Mouse (Mus musculus): Measurements from ENCODE around the gene A830031A19Rik.

The A830031A19Rik gene

DNA sequence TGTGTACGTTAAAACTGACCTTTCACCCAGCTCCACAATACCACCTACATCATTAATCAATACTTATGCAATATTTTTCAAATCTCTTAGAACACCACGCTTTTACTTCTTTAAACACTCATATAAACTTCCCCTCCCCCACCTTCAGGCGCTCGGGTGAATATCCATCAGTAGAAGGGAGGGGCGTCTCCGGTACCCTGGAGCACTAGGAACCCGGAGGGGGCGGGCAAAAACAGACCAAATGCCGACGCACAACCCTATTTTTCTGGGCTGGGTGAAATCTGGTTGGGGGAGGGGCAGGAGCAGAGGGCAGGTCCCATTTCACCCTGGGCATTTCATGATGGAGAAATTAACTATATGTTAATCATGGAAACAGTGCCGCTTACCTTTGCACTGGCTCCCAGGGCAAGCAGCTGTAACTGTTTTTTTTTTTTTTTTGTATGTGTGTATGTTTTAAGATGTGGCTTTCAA is at the start of gene A830031A19Rik:
Gene A830031A19Rik, minus strand, starts transcription at position 421 of the 471 bp plus-strand sequence.
- DNase-seq (ENCODE audit: extremely low spot score, low read depth, low spot score), result no peak

DNA sequence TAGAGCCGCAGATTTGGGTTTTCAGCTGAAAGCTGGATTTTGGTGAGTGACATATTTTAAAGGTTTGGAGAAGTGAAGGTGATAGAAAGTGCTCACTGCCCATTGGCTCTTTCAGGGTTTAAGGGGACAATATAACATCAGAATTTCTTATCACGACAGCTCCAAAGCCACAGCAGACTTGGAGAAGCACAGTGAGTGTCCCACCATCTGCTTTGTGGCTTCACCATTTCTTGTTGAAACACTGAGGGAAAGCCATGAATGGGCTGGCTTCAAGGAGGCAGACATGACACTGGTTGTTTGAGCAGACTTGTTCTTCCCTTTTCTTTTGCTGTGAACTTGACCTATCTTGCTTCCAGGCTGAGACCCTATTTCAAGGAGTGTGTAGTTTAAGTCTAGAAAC is 49.1 kb upstream of the A830031A19Rik start:
- DNase-seq (ENCODE audit: extremely low spot score, low read depth, low spot score), result no peak

DNA sequence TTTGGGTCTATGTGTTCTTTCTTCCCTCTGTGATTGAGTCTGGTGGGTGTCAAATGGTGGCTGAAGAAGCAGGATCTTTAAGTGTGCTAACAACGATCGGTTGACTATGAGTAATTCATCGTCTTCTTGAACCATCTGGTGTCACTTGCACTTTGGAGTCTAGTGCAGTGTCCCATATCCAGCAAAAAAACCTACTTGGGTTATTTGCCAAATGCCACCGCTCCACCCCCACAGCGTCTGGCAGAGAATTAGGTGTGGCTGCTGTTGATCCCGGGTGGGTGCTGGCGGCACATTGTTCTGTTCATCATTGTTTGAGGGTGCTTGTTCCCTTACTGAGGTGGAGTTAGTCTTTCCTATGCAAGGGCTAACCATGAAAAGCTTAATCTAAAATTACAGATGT is 48.0 kb upstream of the A830031A19Rik start:
- no peak for DNase-seq (ENCODE audit: extremely low spot score, low read depth, low spot score)

DNA sequence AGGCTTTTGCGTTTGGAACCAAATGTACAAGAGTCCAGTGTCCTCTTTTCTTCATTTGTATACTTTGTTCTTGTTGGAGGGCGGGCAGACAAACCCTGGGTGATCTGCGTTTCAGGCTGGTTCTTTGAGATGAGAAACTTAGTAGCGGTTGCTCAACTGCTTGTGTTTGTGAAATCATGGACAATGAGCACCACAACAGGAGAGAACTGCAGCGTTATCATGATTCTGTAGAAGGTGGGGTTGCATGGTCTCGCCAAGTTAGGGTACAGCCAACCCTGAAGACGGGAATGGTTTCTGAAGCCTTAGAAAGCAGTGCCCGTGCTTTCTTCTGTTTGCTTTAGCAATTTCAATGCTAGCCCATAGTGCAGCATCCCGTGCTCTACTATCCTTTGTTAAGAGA is 46.3 kb upstream of the A830031A19Rik start:
- no peak for DNase-seq (ENCODE audit: extremely low spot score, low read depth, low spot score)

DNA sequence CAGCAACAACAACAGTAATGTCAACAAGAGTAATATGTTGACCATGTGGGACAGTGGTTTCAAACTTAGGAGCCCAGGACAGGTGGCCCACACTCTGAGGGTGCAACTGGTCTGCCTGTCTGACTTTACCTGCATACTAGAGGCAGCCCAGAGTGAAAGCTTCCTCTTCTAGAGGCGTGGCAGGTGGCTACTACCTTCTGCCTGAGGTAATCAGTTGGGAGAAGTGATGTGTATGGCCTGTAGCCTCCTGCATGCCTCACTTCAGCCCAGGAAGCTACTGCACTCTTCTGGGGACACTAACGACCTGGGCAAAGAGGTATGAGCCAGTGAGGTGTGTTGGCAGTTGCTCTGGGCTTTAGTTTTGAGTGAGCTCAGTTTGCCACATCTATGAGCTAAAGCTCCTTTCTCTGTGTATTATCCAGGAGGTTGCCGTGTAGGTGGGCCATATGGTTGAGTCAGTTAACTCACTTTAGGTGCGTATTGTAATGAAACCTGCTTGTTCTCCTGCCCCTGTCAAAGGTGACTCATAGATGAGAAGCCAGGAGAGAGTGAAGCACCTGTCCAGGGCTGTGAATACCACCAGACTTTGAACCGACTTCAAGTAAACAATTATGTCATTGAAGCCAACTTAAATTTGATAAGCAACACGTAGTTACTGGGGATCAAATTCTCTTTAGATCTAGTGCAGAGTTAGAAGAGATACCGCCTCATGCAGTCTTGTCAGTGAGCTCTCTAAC is 41.9 kb upstream of the A830031A19Rik start:
- no peak for DNase-seq (ENCODE audit: extremely low spot score, low read depth, low spot score)

DNA sequence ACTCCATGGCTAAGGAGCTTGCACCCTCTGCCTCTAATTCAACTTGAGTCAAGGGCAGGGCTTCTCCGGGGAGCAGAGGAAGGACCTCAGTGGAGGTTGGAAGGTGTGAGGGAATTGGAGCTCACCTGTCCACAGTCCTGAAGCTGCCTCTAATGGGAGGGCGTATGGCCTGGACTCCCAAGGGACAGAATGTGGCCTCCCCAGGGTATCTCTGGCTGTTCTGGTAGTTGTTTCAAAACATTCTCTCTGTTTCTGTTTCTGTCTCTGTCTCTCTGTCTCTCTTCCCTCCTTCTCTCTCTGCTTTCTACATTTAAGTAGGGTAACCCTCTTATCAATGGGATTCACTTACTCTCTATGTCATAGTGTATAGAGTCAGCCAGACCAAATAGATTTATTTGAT is 41.2 kb upstream of the A830031A19Rik start:
- DNase-seq (ENCODE audit: extremely low spot score, low read depth, low spot score), result no peak

DNA sequence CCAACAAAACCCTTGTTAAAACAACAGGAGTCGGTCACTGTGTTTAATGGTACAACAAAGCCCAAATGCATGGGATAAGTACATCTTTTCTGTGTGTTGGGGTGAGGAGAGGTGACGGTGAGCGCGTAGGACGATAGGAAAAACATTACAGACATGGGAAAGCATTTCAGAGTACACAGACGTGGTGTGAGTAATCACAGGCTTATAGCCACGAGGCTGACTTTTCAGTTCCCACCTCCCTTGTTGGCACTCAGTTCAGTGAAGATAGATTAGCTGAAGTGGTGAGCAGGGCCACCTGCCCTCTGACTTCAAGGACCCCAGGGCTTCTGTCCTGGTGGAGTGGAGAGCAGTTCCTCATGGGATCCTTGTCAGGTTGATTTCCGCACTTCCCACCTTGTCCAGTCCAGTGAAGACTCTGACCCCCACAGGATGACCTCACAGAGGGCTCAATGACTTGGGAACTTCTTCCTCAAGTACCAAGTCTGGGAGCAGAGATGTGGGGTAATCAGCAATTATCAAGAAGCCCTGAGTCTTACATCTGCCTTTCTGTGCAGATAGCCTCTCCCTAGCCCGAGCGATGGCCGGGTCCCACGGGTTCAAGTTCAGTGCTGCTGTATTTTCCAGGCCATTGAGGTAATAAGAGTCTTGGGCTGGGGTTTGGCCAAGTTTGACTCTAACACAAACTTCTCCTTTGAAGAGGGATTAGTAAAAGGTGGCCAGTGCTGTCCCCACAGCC is 40.3 kb upstream of the A830031A19Rik start:
- no peak for DNase-seq (ENCODE audit: extremely low spot score, low read depth, low spot score)

DNA sequence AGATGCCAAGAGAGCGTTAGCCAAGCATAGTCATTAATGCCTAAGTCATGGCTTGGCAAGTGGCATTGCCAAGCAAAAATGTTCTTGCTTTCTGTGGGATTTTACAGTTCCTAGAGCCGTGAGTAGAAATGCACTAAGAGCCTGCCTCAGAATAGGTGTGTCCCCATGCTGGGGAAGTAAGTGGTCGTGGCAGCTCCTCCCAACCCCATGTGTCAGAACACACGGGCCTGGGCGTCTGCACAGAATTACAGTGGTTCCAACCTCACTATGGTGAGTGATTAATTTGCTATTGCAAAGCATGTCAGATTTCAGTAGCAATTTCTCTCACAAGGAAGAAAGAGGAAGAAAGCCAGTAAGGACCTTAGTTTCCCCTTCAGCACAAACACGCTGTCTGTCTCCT is 36.9 kb upstream of the A830031A19Rik start:
- no peak for DNase-seq (ENCODE audit: extremely low spot score, low read depth, low spot score)

DNA sequence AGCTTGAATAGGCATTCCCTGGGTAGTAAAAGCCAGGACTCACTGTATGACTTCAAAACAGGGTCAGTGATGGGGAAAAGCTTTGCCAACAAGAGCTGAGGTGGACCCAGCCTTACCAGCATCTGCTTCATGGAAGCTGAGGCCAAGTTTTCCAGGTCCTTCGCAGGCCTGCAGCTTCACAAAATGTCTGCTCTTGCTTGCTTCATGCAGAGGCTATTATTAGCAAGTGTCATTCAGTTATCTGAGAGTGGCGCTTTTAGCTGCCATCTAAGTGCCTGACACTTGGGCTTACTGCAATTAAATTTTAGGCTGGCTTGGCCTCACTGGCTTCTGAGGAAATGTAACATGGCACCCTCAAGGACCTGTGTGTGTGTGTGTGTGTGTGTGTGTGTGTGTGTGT is 35.3 kb upstream of the A830031A19Rik start:
- no peak for DNase-seq (ENCODE audit: extremely low spot score, low read depth, low spot score)

DNA sequence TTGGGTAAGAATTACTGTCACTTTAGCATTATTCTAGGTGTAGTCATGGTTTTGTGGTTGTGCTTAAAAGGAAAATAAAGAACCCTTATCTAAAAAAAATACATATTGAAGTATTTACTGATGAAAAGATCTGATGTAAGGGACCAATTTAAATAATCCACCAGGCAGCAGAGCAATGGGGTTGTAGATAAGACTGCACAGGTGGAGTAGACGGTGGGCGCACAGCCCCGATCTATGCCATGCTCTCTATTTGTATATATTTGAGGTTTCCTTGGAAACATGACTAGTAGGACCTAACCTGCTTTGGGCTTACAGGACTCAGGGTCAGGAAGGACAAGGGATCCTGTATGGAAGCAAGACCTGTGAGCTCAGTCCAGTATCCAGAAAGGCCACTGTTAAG is 34.5 kb upstream of the A830031A19Rik start:
- no peak for DNase-seq (ENCODE audit: extremely low spot score, low read depth, low spot score)

DNA sequence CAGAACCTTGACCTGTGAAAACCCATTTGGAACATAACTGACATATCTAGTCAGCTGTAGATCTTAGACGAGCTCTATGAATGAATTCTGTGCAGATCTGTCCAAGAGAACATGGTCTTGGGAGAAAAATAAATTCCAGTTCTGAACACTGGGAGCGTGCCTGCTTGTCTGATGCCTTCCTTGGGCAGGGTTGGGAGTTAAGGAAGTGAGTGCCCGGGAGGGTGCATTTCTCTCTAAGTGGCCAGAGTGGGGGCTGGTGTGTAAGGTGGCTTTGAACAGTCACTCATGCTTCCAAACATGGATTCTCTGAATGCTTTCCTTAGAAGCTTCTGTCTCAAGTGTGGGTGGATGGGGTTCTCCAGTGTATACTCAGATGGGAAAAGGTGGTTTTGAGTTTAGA is 34.1 kb upstream of the A830031A19Rik start:
- DNase-seq (ENCODE audit: extremely low spot score, low read depth, low spot score), result no peak

DNA sequence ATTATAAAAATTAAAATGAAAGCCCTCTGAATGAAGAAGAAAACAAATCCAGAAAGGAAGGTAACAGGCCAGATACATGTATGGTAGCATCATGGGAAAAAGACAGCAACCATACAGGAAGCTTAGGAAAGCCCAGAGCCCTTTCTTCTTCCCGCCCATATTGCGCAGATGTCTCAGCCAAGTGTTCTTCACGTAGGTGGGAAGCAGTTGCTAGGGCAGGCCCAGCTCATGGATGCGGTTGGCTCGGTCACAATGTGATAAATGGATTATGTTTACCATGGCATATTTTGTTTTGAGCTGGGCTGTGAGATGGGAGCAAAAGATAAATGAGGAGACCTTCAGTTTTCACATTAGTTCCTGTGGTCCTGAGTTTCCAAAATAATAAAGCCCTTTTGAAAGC is 32.6 kb upstream of the A830031A19Rik start:
- no peak for DNase-seq (ENCODE audit: extremely low spot score, low read depth, low spot score)

DNA sequence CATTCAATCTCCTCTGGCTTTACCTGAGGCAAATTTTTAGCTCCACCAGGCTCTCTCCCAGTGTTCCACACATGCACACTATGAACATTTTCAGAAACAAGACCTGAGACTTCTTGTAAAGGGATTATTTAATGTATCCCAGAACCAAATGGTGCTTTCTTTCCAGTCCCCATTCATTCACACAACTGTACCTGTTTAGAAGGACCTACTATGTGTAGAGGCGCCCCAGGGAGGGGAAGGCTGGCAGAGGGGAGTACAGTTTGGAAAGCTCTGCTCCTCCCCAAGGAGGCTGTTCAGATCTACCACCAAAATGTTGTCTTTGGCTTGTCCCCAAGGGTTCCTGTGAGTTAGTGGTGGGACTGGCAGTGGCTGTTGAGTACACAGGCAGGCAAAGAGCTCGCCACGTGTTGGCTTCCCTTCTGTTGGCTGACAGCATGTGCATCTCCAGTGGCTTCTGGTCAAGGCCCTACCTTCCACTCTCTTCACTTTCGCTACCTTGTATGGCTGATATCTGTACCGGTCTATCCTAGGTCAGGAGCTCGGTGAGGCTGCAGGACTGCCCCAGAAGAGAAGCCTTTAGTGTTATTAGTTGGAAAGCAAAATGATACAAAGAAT is 28.4 kb upstream of the A830031A19Rik start:
- no peak for DNase-seq (ENCODE audit: extremely low spot score, low read depth, low spot score)

DNA sequence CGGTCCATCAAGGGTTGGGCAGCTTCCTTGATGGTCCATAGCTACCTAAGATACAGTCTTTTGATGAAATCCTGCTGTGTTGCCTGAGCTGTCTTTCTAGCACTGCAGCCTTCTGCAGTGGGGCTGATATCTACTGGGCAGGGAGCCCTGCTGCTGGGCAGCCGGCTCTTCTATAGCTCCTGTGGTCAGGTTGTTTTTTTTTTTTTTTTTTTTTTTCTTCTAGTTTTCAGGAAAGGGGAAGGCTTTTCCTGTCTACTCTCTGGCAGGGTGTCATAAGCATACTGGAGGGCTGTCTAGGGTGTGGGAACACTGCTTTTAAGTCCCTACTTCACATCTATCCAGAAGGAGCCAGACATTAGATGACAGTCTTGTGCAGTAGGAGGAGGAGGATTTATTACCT is 27.5 kb upstream of the A830031A19Rik start:
- DNase-seq (ENCODE audit: extremely low spot score, low read depth, low spot score), result no peak

DNA sequence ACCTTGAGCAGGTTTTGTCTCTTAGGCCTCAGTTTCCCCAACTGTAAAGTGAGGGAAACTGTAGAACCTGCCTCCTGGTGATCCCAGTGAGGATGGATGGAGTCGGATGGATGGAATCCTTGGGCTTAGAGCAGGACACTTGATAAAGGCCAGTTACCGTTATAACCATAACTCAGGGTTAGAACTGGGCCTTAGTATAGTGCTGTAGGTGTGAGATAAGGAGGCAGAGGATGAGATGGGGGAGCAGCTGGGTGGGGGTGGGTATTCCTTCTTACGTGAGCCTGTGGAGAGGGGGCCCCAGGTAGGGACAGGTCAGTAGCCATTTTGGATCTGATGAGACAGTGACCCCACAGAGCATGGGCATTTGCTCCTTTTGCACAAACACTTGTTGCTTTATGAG is 26.8 kb upstream of the A830031A19Rik start:
- no peak for DNase-seq (ENCODE audit: extremely low spot score, low read depth, low spot score)

DNA sequence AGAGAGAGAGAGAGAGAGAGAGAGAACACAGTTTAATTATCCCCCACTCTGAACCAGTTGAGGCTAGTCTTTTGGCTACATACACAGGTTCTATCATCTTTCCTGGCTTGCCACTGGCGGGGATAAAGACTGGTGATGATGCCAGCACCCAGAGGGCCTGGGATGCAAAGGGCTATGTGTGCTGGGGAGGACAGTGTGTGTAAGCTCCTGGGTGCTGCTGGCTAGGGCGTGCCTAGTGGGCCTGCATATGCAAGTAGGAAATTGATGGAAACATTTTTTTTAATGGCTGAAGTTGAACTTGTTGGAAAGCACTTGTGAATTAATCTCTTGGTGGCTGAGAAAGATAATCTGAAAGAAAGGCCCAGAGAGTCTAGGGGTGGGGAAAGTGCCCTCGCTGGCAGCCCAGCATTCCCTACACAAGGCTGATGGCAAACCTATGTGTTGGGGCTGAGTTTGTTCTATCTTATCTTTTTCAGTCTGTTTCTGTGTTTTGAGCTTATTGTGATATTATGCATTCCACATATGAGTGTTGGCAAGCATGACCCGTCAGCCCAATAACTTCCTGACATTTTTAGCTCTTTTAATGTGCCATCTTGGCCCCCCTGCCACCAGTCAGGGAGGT is 25.7 kb upstream of the A830031A19Rik start:
- no peak for DNase-seq (ENCODE audit: extremely low spot score, low read depth, low spot score)

DNA sequence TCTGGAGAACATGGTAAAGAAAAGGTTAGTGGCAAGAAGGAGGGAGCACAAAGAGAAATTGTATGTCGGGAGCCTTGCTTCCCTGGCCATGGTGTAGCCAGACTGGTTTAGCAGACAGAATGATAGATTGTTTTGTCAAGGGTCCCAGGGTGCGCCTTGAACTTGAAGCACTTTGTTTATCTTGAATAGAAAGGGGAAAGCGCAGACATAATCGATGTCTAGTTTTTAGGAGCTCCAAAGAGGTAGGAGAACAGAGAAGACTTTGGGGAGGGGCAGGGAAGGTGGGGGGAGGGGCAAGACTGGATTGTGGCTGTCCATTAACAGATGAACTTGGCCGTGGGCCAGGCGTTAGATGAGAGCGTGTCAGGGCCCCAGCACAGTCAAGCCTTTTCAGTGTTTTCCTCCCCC is 25.0 kb upstream of the A830031A19Rik start:
- DNase-seq (ENCODE audit: extremely low spot score, low read depth, low spot score), result no peak

DNA sequence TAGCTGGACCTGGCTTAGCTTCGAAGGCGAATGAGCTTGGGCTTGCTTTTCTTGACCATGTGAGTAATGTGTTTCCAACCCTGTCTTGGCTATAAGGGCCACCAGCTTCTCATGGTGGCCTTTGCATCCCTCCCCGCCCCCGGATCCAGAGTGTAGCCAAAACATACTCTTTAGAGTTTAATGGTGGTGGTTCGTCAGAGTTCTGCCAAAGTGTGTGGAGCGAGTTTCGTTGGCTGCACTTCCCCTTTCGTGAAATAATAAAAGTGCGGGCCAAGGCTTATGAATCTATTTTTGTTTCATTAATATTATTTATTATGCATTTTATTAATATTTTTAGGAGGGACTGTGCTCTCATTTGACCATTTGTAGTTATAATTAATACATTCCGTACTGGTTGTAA is 24.4 kb upstream of the A830031A19Rik start:
- no peak for DNase-seq (ENCODE audit: extremely low spot score, low read depth, low spot score)

DNA sequence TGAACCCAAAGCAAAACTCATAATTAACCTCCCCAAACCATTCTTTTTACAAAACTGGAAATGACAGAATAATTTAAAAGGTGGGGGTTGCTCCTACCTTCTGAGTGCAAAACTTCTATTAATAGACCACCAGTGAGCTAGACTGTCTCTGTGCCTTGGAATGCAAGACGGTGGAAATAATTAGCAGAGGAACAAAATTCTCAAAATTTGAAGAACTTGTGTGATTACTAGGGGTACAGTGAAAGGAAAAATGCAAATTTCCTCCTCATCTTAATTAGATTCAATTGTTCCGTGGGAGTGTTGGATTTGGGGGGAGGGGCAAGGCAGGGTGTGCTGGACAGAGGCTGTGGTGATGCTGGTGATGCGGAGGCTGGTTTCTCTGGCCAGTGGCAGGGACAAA is 23.8 kb upstream of the A830031A19Rik start:
- DNase-seq (ENCODE audit: extremely low spot score, low read depth, low spot score), result no peak

DNA sequence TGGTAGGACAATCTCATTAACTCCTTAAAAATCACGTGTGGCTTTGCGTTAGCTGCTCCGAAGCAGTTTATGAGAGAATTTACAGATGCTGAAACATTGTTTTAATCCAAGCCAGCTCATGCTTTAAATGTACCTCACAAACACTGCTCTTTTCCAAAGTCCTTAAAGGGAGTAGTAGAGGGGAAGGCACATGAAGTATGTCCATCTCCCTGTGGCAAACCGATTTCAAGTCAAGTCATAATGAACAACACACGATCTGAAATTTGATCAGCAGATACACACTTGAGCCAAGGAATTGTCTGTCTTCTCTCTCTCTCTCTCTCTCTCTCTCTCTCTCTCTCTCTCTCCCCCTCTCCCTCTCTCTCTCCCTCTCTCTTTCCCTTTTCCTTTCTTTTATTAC is 23.2 kb upstream of the A830031A19Rik start:
- DNase-seq (ENCODE audit: extremely low spot score, low read depth, low spot score), result no peak

DNA sequence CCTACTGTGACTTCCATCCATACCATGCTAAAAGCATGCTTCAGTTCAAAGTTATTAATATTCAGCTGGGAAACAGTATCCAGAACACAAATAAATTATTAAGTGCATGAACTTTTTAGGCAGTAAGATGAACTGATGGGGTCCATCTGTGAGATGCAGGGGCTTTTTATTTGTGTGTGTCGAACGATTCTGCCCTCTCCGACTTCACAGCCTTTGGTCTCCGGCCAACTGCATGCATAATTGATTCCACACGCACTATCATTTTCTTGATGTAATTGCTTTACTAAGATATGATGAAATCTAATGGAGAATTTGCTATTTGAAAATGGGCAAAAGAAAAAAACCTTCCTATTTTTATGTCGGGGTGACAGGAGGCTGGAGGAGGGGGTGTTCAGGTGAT is 22.2 kb upstream of the A830031A19Rik start:
- DNase-seq (ENCODE audit: extremely low spot score, low read depth, low spot score), result no peak

DNA sequence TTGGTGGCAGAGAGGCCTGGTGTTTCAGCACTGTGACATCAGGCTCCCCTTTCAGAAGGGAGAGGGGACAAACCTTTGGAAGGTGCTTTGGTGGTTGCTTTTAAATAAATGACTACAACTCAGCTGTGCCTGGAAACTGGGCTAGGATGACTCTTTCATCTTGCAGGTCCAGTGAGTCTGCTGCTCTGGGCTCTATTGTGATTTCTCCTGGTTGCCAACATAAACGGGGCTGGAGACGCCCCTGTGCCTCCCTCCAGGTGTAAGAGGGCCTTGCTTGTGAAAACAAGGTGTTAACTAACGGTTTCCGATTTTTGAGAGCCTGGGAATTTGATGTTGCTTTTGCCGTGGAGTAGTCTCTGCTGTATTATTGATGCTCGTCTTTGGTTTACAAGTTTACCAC is 21.6 kb upstream of the A830031A19Rik start:
- no peak for DNase-seq (ENCODE audit: extremely low spot score, low read depth, low spot score)
